Mouse (Mus musculus): ENCODE measurements at regions not wholly inside any gene's neighbourhood (a gene's known extent, or its start where the extent isn't known, plus 50 kb on each side); places are given as distances from the start of the nearest gene placed in this dataset.

DNA sequence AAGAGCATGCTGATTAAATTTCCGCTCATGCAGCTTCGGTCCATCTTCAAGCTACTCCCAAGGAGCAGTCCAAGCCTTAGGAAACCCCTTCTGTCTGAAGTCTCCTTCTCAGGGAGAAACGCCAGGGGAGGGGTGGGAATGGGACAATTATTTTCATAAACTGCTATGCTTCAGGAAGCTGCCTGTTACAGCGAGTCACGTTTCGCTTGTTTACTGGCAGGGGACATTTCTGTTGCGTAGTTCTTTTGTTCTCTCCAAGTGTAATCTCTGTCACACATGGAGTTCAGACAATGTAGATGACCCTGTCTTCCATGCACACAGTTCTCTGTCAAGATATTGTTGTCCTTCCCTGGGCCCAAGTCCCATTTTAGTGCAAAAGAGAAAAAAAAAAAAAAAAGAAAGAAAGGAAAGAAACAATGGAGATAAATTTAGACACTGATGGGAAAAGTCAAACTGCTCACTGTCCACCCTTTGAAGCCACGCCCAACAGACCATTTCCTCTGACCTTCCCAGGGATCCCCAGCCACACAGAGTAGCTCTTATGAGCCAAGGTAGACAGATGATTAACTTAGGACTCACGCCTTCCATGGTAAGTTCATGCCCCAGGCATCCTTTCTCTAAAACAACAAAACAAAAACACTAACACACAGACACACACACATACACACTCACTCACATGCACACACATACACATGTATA lies 129.1 kb upstream of the Arglu1 start:
- in situ Hi-C loops (cut with MboI; ENCODE audit: low pct_unique_long_range_greater_than_20kb in 1 of 2, low sequenced_read_pairs in 2 of 2, unreplicated experiment in 1 of 2) = no loop called here

DNA sequence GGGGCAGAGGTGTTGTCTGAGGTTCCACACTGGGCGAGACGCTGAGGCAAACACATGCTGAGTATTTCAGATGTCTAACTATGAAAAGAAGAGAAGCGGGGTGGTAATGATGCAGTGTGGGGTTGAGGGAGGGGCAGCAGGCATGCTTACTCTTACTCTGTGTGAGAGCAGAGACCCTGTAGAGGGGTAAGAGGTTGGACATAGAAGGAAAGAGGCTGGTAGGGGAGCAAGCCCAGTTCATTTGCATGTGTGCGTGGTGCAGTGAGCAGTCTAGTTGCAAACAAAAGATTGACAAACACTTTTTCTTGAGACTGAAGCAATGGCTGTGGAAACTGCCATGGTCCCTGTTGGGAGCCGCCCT lies 122.5 kb upstream of the Arglu1 start:
- in situ Hi-C loops (cut with MboI; ENCODE audit: low pct_unique_long_range_greater_than_20kb in 1 of 2, low sequenced_read_pairs in 2 of 2, unreplicated experiment in 1 of 2) = no loop called here

DNA sequence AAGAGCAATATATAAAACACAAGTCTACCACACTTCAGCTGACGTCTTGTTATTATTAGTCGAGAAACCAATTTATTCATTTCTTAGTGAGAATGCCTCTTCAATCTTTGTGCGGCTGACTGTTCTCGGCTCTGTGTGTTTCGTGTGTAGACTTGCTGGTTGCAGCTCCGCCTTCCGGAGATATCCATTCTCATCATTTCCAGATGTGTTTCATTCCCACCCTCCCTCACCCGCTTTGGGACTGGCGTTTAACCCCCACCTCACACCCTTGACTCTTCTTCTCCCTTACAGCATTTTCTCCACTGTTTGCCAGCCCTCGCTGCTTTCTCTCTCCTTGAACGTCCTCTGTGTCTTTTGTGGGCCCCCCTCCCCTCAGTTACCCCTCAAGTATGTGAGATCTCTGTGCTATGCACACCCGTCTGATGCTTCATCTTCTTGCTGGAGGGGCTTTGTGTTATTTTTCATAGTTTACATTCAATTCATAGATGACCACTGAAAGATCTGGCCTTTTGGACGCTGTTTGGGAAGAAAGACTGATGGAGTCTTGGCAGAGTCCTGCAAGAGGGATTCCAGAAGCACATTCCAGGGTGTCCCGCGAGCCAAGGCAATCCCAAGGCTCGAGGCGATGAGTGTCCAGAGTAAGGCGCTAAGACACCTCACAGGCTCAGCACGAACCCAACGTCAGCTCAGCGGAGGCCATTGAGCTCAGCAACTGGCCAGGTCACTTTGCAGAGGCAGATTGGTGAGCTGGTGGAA lies 121.9 kb upstream of the Arglu1 start:
- in situ Hi-C loops (cut with MboI; ENCODE audit: low pct_unique_long_range_greater_than_20kb in 1 of 2, low sequenced_read_pairs in 2 of 2, unreplicated experiment in 1 of 2) = no loop called here

- in situ Hi-C loops (cut with MboI; ENCODE audit: low pct_unique_long_range_greater_than_20kb in 1 of 2, low sequenced_read_pairs in 2 of 2, unreplicated experiment in 1 of 2) = no loop called here
These were observed 120.6 kb upstream of the Arglu1 start for GRCm38 (mm10) chr8:8810928-8811327.

GRCm38 (mm10) chr8:8809835-8810439 lies 119.6 kb upstream of the Arglu1 start:
- in situ Hi-C loops (cut with MboI; ENCODE audit: low pct_unique_long_range_greater_than_20kb in 1 of 2, low sequenced_read_pairs in 2 of 2, unreplicated experiment in 1 of 2) = no loop called here

DNA sequence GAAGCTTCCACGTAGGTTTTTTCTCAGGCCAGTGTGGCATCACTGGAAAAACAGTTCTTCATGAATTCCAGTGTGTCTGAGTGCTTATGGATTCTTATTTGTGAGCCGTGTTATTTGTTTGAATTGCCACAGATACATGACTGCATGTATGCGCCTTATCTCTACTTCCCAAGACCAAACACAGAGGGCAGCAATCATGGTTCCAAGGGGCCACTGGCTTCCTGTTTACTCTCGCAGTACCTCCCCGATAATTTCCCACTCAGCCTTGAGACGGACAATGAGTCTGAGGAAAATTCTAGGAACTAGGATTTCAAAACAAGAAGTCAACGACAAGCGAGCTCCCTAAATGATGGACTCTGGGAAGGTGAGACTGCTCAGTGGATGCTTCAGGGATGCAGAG lies 119.0 kb upstream of the Arglu1 start:
- in situ Hi-C loops (cut with MboI; ENCODE audit: low pct_unique_long_range_greater_than_20kb in 1 of 2, low sequenced_read_pairs in 2 of 2, unreplicated experiment in 1 of 2) = no loop called here

DNA sequence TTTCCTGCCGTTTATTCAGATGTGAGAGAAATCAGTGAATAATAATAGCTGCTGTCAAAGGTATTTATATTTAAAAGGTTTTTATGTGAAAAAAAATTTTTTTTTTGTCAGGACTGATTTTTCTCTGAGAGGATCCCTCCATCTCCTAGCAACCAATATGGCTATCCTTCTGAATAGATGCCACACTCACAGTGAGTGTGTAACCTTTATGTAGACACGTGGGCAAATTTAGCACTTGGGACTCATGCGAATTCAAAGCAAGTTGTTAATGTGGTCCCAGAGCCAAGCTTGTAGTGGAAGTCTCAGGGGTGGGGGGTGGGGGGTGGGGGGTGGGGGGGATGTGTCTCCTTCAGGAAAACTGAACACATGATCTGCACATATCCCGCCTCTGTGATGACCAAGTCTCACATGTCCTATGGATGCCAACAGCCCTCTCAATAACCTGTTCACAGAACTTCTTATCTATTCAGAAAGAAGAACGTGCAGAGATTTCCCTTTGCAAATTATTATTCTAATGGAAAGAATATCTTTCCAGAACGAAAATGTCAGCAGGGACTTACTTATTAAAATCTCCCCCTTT lies 112.5 kb upstream of the Arglu1 start:
- in situ Hi-C loops (cut with MboI; ENCODE audit: low pct_unique_long_range_greater_than_20kb in 1 of 2, low sequenced_read_pairs in 2 of 2, unreplicated experiment in 1 of 2) = no loop called here

DNA sequence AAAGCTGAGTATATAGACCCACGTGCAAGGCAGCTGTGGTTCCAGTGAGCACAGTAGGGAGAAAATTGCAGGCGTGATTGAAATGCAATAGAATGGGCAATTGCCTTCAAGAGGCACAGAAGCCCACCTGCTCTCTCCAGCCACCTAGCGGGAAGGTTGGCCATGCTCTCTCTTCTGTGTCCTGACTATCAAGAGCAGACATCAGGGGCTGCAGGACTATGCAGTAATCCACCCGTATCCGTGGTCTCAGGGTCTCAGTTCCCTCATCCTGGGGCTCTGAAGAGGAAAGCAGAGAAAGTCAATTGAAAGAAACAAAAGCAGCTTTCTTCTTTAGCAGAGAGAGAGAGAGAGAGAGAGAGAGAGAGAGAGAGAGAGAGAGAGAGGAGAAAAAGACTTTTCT lies 112.0 kb upstream of the Arglu1 start:
- in situ Hi-C loops (cut with MboI; ENCODE audit: low pct_unique_long_range_greater_than_20kb in 1 of 2, low sequenced_read_pairs in 2 of 2, unreplicated experiment in 1 of 2) = no loop called here

- in situ Hi-C loops (cut with MboI; ENCODE audit: low pct_unique_long_range_greater_than_20kb in 1 of 2, low sequenced_read_pairs in 2 of 2, unreplicated experiment in 1 of 2) = no loop called here
These were observed 111.3 kb upstream of the Arglu1 start for GRCm38 (mm10) chr8:8801578-8801977.

- in situ Hi-C loops (cut with MboI; ENCODE audit: low pct_unique_long_range_greater_than_20kb in 1 of 2, low sequenced_read_pairs in 2 of 2, unreplicated experiment in 1 of 2) = no loop called here
These were observed 107.2 kb upstream of the Arglu1 start for GRCm38 (mm10) chr8:8797521-8797920.

DNA sequence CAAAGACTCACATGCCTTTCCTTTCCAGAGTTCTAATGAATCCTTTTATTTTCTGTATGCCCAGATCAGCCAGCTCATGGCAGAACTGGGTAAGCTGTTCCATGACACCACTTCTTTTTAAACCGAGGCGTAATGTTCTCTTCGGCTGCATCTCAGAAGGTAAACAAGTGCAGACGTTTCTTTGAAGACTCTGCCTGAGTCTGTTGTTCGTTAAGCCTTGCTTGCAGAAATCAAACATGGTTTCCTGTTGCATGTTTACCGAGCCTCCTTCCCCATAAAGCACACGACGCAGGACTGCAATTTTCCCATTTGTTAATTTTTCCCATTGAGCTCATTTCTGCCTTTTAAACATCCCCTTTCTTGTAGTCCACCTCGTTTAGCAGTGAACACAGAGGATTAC lies 106.6 kb upstream of the Arglu1 start:
- in situ Hi-C loops (cut with MboI; ENCODE audit: low pct_unique_long_range_greater_than_20kb in 1 of 2, low sequenced_read_pairs in 2 of 2, unreplicated experiment in 1 of 2) = no loop called here

DNA sequence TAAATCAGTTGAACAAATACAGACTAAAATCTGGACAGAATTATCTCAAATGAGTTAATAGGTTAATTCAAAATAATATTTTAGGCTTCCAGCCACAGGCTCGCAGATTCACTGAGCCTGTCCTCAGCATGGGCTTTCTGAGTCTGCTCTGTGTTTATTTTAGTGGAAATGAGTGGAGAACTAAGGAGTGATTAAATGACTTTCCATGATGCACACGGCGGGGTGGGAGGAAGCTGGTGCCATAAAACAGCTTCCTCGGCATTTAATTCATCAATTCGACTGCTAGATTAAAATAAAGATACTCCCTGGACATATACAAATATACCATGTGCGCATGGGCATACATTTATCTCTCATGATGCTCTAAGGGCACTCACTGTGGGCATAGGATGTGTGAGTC lies 104.4 kb upstream of the Arglu1 start:
- in situ Hi-C loops (cut with MboI; ENCODE audit: low pct_unique_long_range_greater_than_20kb in 1 of 2, low sequenced_read_pairs in 2 of 2, unreplicated experiment in 1 of 2) = no loop called here

- in situ Hi-C loops (cut with MboI; ENCODE audit: low pct_unique_long_range_greater_than_20kb in 1 of 2, low sequenced_read_pairs in 2 of 2, unreplicated experiment in 1 of 2) = no loop called here
These were observed 89.6 kb upstream of the Arglu1 start for GRCm38 (mm10) chr8:8779931-8780330.

- in situ Hi-C loops (cut with MboI; ENCODE audit: low pct_unique_long_range_greater_than_20kb in 1 of 2, low sequenced_read_pairs in 2 of 2, unreplicated experiment in 1 of 2) = no loop called here
These were observed 84.2 kb upstream of the Arglu1 start for GRCm38 (mm10) chr8:8774496-8775015.

GRCm38 (mm10) chr8:8772424-8772823 lies 82.1 kb upstream of the Arglu1 start:
- in situ Hi-C loops (cut with MboI; ENCODE audit: low pct_unique_long_range_greater_than_20kb in 1 of 2, low sequenced_read_pairs in 2 of 2, unreplicated experiment in 1 of 2) = no loop called here

DNA sequence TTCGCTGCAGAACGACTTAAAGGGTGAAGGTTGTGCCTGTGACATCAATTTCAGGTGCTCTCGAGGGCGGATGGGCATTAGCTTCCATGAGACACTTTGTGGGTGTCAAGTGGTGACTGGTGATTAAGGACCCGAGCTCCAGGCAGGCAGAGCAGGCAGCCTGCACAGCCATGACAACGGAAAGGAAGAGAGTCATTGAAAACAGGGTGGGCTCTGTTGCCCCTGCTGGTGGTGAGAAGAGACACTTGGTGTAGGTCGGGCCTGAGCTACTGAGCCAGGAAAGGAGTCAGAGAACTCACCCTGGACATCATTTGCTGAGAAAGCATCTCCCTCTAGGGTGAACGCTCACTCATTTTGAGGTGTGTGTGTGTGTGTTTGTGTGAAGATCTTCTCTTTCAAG lies 80.1 kb upstream of the Arglu1 start:
- in situ Hi-C loops (cut with MboI; ENCODE audit: low pct_unique_long_range_greater_than_20kb in 1 of 2, low sequenced_read_pairs in 2 of 2, unreplicated experiment in 1 of 2) = no loop called here

- in situ Hi-C loops (cut with MboI; ENCODE audit: low pct_unique_long_range_greater_than_20kb in 1 of 2, low sequenced_read_pairs in 2 of 2, unreplicated experiment in 1 of 2) = no loop called here
These were observed 72.0 kb upstream of the Arglu1 start for GRCm38 (mm10) chr8:8762354-8762753.

- in situ Hi-C loops (cut with MboI; ENCODE audit: low pct_unique_long_range_greater_than_20kb in 1 of 2, low sequenced_read_pairs in 2 of 2, unreplicated experiment in 1 of 2) = no loop called here
These were observed 68.0 kb upstream of the Arglu1 start for GRCm38 (mm10) chr8:8758283-8758682.

- in situ Hi-C loops (cut with MboI; ENCODE audit: low pct_unique_long_range_greater_than_20kb in 1 of 2, low sequenced_read_pairs in 2 of 2, unreplicated experiment in 1 of 2) = no loop called here
These were observed 60.9 kb upstream of the Arglu1 start for GRCm38 (mm10) chr8:8751208-8751607.

Measured in mouse embryonic stem cell (cell line).